Mouse (Mus musculus) limb, embryonic 12.5 days (tissue): ENCODE measurements around the gene Hsp90aa1. TPM values are rescaled to one million over a fixed set of nuclear protein-coding genes. Genes with fewer than 3 reads are reported as not detected.

Experiments used
- microRNA-seq: library from miRNA; unstranded; fragments of <30 nt; microRNA quantifications from one replicate; pipeline ENCODE4, GENCODE M21; 2017
- polyA plus RNA-seq: library from polyadenylated mRNA; unstranded; fragments of >200 nt; fragmentation: Nextera tagmentation; extraction: Ambion mirVana; gene quantifications from 2 replicates; pipeline ENCODE4 v1.2.1, GENCODE M21; 2016

Gene Hsp90aa1
- polyA plus RNA-seq, 1 experiment from 2014 or later: 848 TPM

Small RNA genes lying within 50 kb of the gene (microRNA-seq; reads per million reads assigned to microRNA genes)
- not detected for gene Gm27299

Other genes starting within 250 kb of the Hsp90aa1 start
- gene Dync1h1, start 101.3 kb downstream of the Hsp90aa1 start, polyA plus RNA-seq: 54.5 and 61.2 TPM in 2 replicates
- not detected in 2 replicates for gene 1700001K19Rik, start 20.1 kb downstream of the Hsp90aa1 start, polyA plus RNA-seq
- 30.2 and 33.5 TPM in 2 replicates for gene Wdr20, start 35.2 kb upstream of the Hsp90aa1 start, polyA plus RNA-seq
- gene Mok, start 138.2 kb upstream of the Hsp90aa1 start, polyA plus RNA-seq: 5.7 and 6.7 TPM in 2 replicates
- 8.2 and 8.6 TPM in 2 replicates for gene Zfp839, start 147.5 kb upstream of the Hsp90aa1 start, polyA plus RNA-seq
- 62.8 and 73.1 TPM in 2 replicates for gene Cinp, start 186.4 kb upstream of the Hsp90aa1 start, polyA plus RNA-seq
- 5.2 and 6.1 TPM in 2 replicates for gene Tecpr2, start 186.5 kb upstream of the Hsp90aa1 start, polyA plus RNA-seq